Mouse (Mus musculus): ENCODE data around the gene Pde6g.
"Not testable (repeated sequence)": the region's sequence is repeated elsewhere in the genome, so short reads cannot be mapped to it uniquely, and the experiment has no call there.

Pde6g gene

DNA sequence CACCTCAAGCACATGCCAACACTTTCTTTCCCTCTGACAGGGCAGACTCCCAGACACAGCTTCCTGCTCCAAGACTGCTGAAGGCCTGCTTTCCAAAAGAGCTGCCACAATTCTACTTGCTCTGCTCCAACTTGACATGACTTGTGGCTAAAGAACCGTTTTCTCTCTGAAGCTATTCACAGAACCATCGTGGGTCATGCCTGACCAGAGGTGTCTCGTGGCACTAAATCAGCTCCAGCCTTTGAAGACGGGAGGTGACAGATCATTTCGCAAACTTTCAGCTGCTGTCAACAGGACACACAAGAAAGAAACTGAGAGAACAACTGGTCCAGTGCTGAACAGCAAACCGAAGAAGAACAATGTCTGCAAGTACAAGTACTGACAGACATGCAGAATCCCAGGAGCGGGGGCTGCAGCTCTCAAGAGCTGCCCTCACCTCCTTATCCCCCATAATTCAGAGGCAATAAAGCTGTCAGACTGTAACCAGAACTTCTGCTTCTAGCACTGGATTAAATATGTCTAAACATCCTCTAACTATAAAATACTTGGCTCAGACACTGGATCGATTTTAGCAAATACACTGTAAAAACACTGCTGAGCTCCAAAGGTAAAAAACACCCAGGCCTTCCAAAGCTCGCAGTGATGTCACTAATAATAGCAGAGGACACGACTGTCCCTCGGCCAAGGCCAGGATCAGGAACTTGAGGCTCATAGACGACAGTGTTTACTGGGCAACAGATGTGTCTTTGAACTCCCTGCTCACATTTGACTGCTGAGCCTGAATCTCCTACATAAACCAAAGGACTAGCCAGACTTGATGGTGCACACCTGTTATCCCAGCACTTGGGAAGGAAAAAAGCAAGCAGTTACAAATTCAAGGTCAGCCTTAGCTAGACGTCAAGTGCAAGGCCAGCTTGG lies 30.4 kb downstream of the Pde6g start:
- no peak for DNase-seq (ENCODE audit: low spot score)

- DNase-seq (ENCODE audit: low spot score): no peak
These were observed 34.7 kb downstream of the Pde6g start for GRCm38 (mm10) chr11:120418592-120418991.

- DNase-seq (ENCODE audit: low spot score): no peak
These were observed 35.4 kb downstream of the Pde6g start for GRCm38 (mm10) chr11:120417852-120418251.

DNA sequence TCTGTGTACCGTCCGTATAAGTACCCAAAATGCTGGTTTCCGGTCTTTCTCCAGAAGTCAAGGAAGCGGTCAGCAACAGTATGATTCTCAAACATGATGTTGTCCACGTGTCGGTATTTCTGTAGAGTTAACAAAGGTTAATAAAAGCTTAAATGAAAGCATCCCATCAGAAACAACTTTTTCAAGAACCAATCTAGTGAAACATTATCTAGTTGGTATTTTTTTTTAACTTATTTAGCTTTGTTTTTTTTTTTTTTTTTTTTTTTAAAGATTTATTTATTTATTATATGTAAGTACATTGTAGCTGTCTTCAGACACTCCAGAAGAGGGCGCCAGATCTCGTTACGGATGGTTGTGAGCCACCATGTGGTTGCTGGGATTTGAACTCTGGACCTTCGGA lies 39.7 kb downstream of the Pde6g start:
- not testable (repeated sequence) for DNase-seq (ENCODE audit: low spot score)

- no peak for DNase-seq (ENCODE audit: low spot score)
These were observed 46.9 kb downstream of the Pde6g start for GRCm38 (mm10) chr11:120406445-120406844.

GRCm38 (mm10) chr11:120405867-120406266 lies 47.4 kb downstream of the Pde6g start:
- DNase-seq (ENCODE audit: low spot score): no peak

- no peak for DNase-seq (ENCODE audit: low spot score)
These were observed 48.5 kb downstream of the Pde6g start for GRCm38 (mm10) chr11:120404814-120405213.

- DNase-seq (ENCODE audit: low spot score): no peak
These were observed 54.0 kb downstream of the Pde6g start for GRCm38 (mm10) chr11:120399319-120399718.
